In genomic region chr17:56074827-56075208, GRCm38 (mm10) we compare ENCODE assay signal across 8 mouse cellular contexts. TPM values are rescaled to one million over a fixed set of nuclear protein-coding genes. Genes with fewer than 3 reads are reported as not detected.
DNase-seq lines count a peak whose midpoint lies in the region; ATAC-seq and TF ChIP-seq lines count a peak whose summit lies in the region.

Gene Ubxn6 (minus strand): TSS chr17:56075028.

- TF ChIP-seq CTCF in liver, embryonic 14.5 days (IDR thresholded peaks at IDR 0.05; ENCODE audit: low read depth): peak; percentile 70
- peak; percentile 68 for TF ChIP-seq CTCF in stomach, postnatal 0 days (IDR thresholded peaks at IDR 0.05; ENCODE audit: low read depth)

- H3K9ac ChIP-seq in heart, embryonic 15.5 days: peak within 1 kb of the TSS; percentile 81
- H3K9ac ChIP-seq in liver, embryonic 14.5 days (replicated peaks): peak within 1 kb of the TSS; percentile 75
- H3K9ac ChIP-seq in neural tube, embryonic 11.5 days (ENCODE audit: low read length): peak within 1 kb of the TSS; percentile 72
- peak within 1 kb of the TSS; percentile 91 for H3K9ac ChIP-seq in stomach, postnatal 0 days (ENCODE audit: low read length)

- peak; percentile 56 for ATAC-seq in CD4-positive, CD25-positive, alpha-beta regulatory T cell, adult 4 months
- peak; percentile 14 for ATAC-seq in heart, embryonic 15.5 days (replicated peaks; ENCODE audit: insufficient number of reproducible peaks, insufficient read depth, low FRiP score, low read depth)
- ATAC-seq in liver, embryonic 14.5 days (ENCODE audit: insufficient read depth): peak; percentile 27
- peak; percentile 41 for ATAC-seq in neural tube, embryonic 11.5 days (ENCODE audit: insufficient read depth, low FRiP score, low TSS enrichment)
- peak; percentile 53 for ATAC-seq in stomach, postnatal 0 days (ENCODE audit: low FRiP score, low TSS enrichment)

- no peaks in the 10 kb centered on the region for H3K9me3 ChIP-seq in forebrain, embryonic 10.5 days
- no peaks in the 10 kb centered on the region for H3K9me3 ChIP-seq in heart, embryonic 15.5 days (replicated peaks)
- H3K9me3 ChIP-seq in liver, embryonic 14.5 days (ENCODE audit: control insufficient read depth, low read length): no peaks in the 10 kb centered on the region
- no peaks in the 10 kb centered on the region for H3K9me3 ChIP-seq in neural tube, embryonic 11.5 days (ENCODE audit: control insufficient read depth, low read length)
- no peaks in the 10 kb centered on the region for H3K9me3 ChIP-seq in stomach, postnatal 0 days (ENCODE audit: control insufficient read depth, low read length)

- no peaks in the 10 kb centered on the region for H3K27me3 ChIP-seq in forebrain, embryonic 10.5 days (ENCODE audit: poor library complexity, severe bottlenecking)
- H3K27me3 ChIP-seq in heart, embryonic 15.5 days: no peaks in the 10 kb centered on the region
- no peaks in the 10 kb centered on the region for H3K27me3 ChIP-seq in liver, embryonic 14.5 days (ENCODE audit: control insufficient read depth, insufficient read depth, low read length)
- H3K27me3 ChIP-seq in neural tube, embryonic 11.5 days (ENCODE audit: control insufficient read depth, insufficient read depth, low read length): no peaks in the 10 kb centered on the region
- H3K27me3 ChIP-seq in stomach, postnatal 0 days (ENCODE audit: control insufficient read depth, insufficient read depth, low read length): no peaks in the 10 kb centered on the region

- H3K36me3 ChIP-seq in forebrain, embryonic 10.5 days (replicated peaks): peaks cover 33% of the 10 kb centered on the region
- H3K36me3 ChIP-seq in heart, embryonic 15.5 days: peaks cover 33% of the 10 kb centered on the region
- H3K36me3 ChIP-seq in liver, embryonic 14.5 days (replicated peaks; ENCODE audit: control insufficient read depth, insufficient read depth, low read depth): peaks cover 9% of the 10 kb centered on the region; the same call in 1 of the 2 replicates
- peaks cover 4% of the 10 kb centered on the region; the same call in 1 of the 2 replicates for H3K36me3 ChIP-seq in neural tube, embryonic 11.5 days (ENCODE audit: control insufficient read depth, insufficient read depth, low read length)
- H3K36me3 ChIP-seq in stomach, postnatal 0 days (ENCODE audit: control insufficient read depth, insufficient read depth, low read length): peaks cover 20% of the 10 kb centered on the region

- peak; percentile 80 for DNase-seq in c-Kit-negative CD71-positive TER-119-positive erythroid progenitor cells, embryonic 14.5 days (ENCODE audit: low read depth, low spot score)
- peak; percentile 97 for DNase-seq in forebrain, embryonic 10.5 days (ENCODE audit: extremely low spot score, low spot score)
- DNase-seq in kidney, postnatal 25 days: peak; percentile 99
- DNase-seq in liver, embryonic 14.5 days (ENCODE audit: low read depth in 3 of 3, low spot score in 3 of 3): peak; percentile 87 to 90 (median 90)
- DNase-seq in neural tube, embryonic 11.5 days (ENCODE audit: low spot score): peak; percentile 97
- peak; percentile 97 for DNase-seq in stomach, postnatal 0 days (ENCODE audit: low spot score)

- peak within 1 kb of the TSS; percentile 70 for H3K4me2 ChIP-seq in heart, embryonic 15.5 days
- peak within 1 kb of the TSS; percentile 97 for H3K4me2 ChIP-seq in liver, embryonic 14.5 days (ENCODE audit: low read depth)
- peak within 1 kb of the TSS; percentile 58 for H3K4me2 ChIP-seq in neural tube, embryonic 11.5 days (ENCODE audit: low read depth)
- peak within 1 kb of the TSS; percentile 69 for H3K4me2 ChIP-seq in stomach, postnatal 0 days (replicated peaks; ENCODE audit: low read depth)

- H3K4me3 ChIP-seq in forebrain, embryonic 10.5 days: peak within 1 kb of the TSS; percentile 69
- peak within 1 kb of the TSS; percentile 82 for H3K4me3 ChIP-seq in heart, embryonic 15.5 days
- peak within 1 kb of the TSS; percentile 70 to 87 for H3K4me3 ChIP-seq in liver, embryonic 14.5 days (ENCODE audit: insufficient read depth in 1 of 2, low read depth in 2 of 2, low read length in 2 of 2)
- H3K4me3 ChIP-seq in neural tube, embryonic 11.5 days (ENCODE audit: low read depth, low read length): peak within 1 kb of the TSS; percentile 77
- peak within 1 kb of the TSS; percentile 74 for H3K4me3 ChIP-seq in stomach, postnatal 0 days (ENCODE audit: low read depth, low read length)

- TF ChIP-seq EP300 in liver, embryonic 14.5 days (IDR thresholded peaks at IDR 0.05; ENCODE audit: low read depth): 0 out of 2 replicates have a peak, but pooled peaks have one; percentile 29
- TF ChIP-seq EP300 in stomach, postnatal 0 days (optimal IDR thresholded peaks at IDR 0.05): peak; percentile 73

- under 1% methylated on average over 35 of the region's 35 CpGs for WGBS in forebrain, embryonic 10.5 days
- WGBS in heart, embryonic 15.5 days: under 1% methylated on average over 35 of the region's 35 CpGs
- WGBS in liver, embryonic 14.5 days (ENCODE audit: insufficient replicate concordance): 0% methylated on average over 35 of the region's 35 CpGs
- under 1% methylated on average over 35 of the region's 35 CpGs for WGBS in neural tube, embryonic 11.5 days
- under 1% methylated on average over 35 of the region's 35 CpGs for WGBS in stomach, postnatal 0 days

- H3K4me1 ChIP-seq in forebrain, embryonic 10.5 days: peaks cover 32% of the 10 kb centered on the region
- peaks cover 18% of the 10 kb centered on the region for H3K4me1 ChIP-seq in heart, embryonic 15.5 days (replicated peaks)
- peaks cover 17 to 22% of the 10 kb centered on the region in 2 experiments for H3K4me1 ChIP-seq in liver, embryonic 14.5 days (replicated peaks; ENCODE audit: control insufficient read depth in 2 of 2, insufficient read depth in 2 of 2, low read length in 1 of 2)
- H3K4me1 ChIP-seq in neural tube, embryonic 11.5 days (ENCODE audit: control insufficient read depth, insufficient read depth, low read length): 0 out of 2 replicates have a peak, but pooled peaks cover 3% of the 10 kb centered on the region
- peaks cover 8% of the 10 kb centered on the region for H3K4me1 ChIP-seq in stomach, postnatal 0 days (replicated peaks; ENCODE audit: control insufficient read depth, insufficient read depth)

- H3K27ac ChIP-seq in forebrain, embryonic 10.5 days: peak within 1 kb of the TSS; percentile 89
- peak within 1 kb of the TSS; percentile 97 for H3K27ac ChIP-seq in heart, embryonic 15.5 days
- peak within 1 kb of the TSS; percentile 93 for H3K27ac ChIP-seq in liver, embryonic 14.5 days
- H3K27ac ChIP-seq in neural tube, embryonic 11.5 days (ENCODE audit: low read depth, low read length): peak within 1 kb of the TSS; percentile 88
- peak within 1 kb of the TSS; percentile 99 for H3K27ac ChIP-seq in stomach, postnatal 0 days (replicated peaks)

RNA-seq across cellular contexts. Expression of gene Ubxn6, which starts in this region (rescaled TPM):
- polyA plus RNA-seq in CD4-positive, CD25-positive, alpha-beta regulatory T cell, adult 4 months (2017; shearing (Covaris generic)): 10 to 100 TPM; 35.0 to 41.5 TPM
- 30.2 and 32.4 TPM in 2 replicates for polyA plus RNA-seq in forebrain, embryonic 10.5 days (2016; fragmentation: Nextera tagmentation; extraction: Ambion mirVana)
- polyA plus RNA-seq in heart, embryonic 15.5 days (2015; fragmentation: Nextera tagmentation; extraction: Ambion mirVana): 42.0 and 45.0 TPM in 2 replicates
- polyA plus RNA-seq in liver, embryonic 14.5 days (2012; rRNA removed): 7.3 TPM in 2 replicates
- polyA plus RNA-seq in liver, embryonic 14.5 days (2014; fragmentation: Nextera tagmentation; extraction: Ambion mirVana): 10.8 and 12.2 TPM in 2 replicates
- 45.3 and 45.6 TPM in 2 replicates for polyA plus RNA-seq in neural tube, embryonic 11.5 days (2014; fragmentation: Nextera tagmentation; extraction: Ambion mirVana)
- polyA plus RNA-seq in stomach, postnatal 0 days (2015; fragmentation: Nextera tagmentation; extraction: Ambion mirVana): 43.0 and 45.1 TPM in 2 replicates

Comparison
In these comparisons a context has a peak if more than half of its experiments do, and no peak if none do; other contexts are left out.
1. Peak in every context shown above with its lines: DNase-seq, ATAC-seq, H3K4me3 ChIP-seq and H3K27ac ChIP-seq.